Mouse (Mus musculus) testis, postnatal 10 days (tissue): ENCODE measurements at regions not wholly inside any gene's neighbourhood (a gene's known extent, or its start where the extent isn't known, plus 50 kb on each side); places are given as distances from the start of the nearest gene placed in this dataset.

Experiments used
- DNase-seq: peaks from one replicate; pipeline ENCODE4 v3.0.0; 2021; ENCODE audit warnings: low spot score

- DNase-seq = no peak
Observed at GRCm38 (mm10) chr7:95688151-95689146, 482.6 kb upstream of the Tenm4 start.

- DNase-seq = no peak
Observed at GRCm38 (mm10) chr7:95689161-95689833, 481.7 kb upstream of the Tenm4 start.

- DNase-seq = no peak
Observed at GRCm38 (mm10) chr7:95699506-95699905, 471.5 kb upstream of the Tenm4 start.

- no peak for DNase-seq
Observed at GRCm38 (mm10) chr7:95710088-95710487, 461.0 kb upstream of the Tenm4 start.

GRCm38 (mm10) chr7:95720083-95720482 lies 451.0 kb upstream of the Tenm4 start:
- DNase-seq = no peak

- no peak for DNase-seq
Observed at GRCm38 (mm10) chr7:95725716-95726487, 445.1 kb upstream of the Tenm4 start.

- DNase-seq = no peak
Observed at GRCm38 (mm10) chr7:95733807-95734206, 437.2 kb upstream of the Tenm4 start.

- no peak for DNase-seq
Observed at GRCm38 (mm10) chr7:95734587-95734986, 436.5 kb upstream of the Tenm4 start.

- DNase-seq = no peak
Observed at GRCm38 (mm10) chr7:95736716-95737115, 434.3 kb upstream of the Tenm4 start.

GRCm38 (mm10) chr7:95738725-95739245 lies 432.3 kb upstream of the Tenm4 start:
- DNase-seq = no peak

- DNase-seq = no peak
Observed at GRCm38 (mm10) chr7:95739779-95740178, 431.3 kb upstream of the Tenm4 start.

- DNase-seq = no peak
Observed at GRCm38 (mm10) chr7:95758375-95758774, 412.7 kb upstream of the Tenm4 start.

GRCm38 (mm10) chr7:95760945-95761661 lies 409.9 kb upstream of the Tenm4 start:
- no peak for DNase-seq

GRCm38 (mm10) chr7:95766356-95767150 lies 404.5 kb upstream of the Tenm4 start:
- DNase-seq = no peak

- DNase-seq = no peak
Observed at GRCm38 (mm10) chr7:95784523-95784922, 386.5 kb upstream of the Tenm4 start.

GRCm38 (mm10) chr7:95787543-95787942 lies 383.5 kb upstream of the Tenm4 start:
- DNase-seq = no peak

- DNase-seq = no peak
Observed at GRCm38 (mm10) chr7:95787951-95788350, 383.1 kb upstream of the Tenm4 start.

GRCm38 (mm10) chr7:95789424-95789823 lies 381.6 kb upstream of the Tenm4 start:
- no peak for DNase-seq

GRCm38 (mm10) chr7:95799022-95799421 lies 372.0 kb upstream of the Tenm4 start:
- DNase-seq = no peak

GRCm38 (mm10) chr7:95809626-95810025 lies 361.4 kb upstream of the Tenm4 start:
- DNase-seq = no peak

- DNase-seq = no peak
Observed at GRCm38 (mm10) chr7:95810096-95810495, 360.9 kb upstream of the Tenm4 start.
